Mouse (Mus musculus) lung, postnatal 0 days (tissue): Measurements from ENCODE around the gene Mlh3.

ENCODE experiments used
- CTCF ChIP-seq: IDR thresholded peaks from 2 replicates; pipeline ENCODE4 v1.5.1; 2016; ENCODE audit warnings: antibody characterized with exemption, mild to moderate bottlenecking
- EP300 ChIP-seq: IDR thresholded peaks from 2 replicates; pipeline ENCODE4 v1.6.1; 2016; ENCODE audit warnings: antibody characterized with exemption, mild to moderate bottlenecking, control low read depth

DNA sequence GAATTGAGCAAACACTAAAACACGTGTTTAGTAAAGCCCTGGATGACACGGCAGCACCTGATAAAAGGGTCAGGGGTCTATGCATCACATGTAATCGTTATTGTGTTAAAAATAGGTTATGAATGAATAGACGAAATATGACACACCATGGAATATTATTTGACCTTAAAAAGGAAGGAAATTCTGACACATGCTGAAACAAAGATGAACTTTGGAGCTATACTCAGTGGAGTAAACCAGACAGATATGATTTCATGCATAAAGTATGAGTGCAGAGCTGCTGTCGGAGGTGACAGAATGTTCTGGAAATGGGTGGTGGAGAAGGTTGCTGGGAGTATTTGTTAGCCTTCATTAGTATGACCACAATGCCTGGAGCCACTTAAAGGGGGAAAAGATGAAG, 66.7 kb downstream of the Mlh3 start:
- TF ChIP-seq EP300 (peak; percentile 71; the same call in 1 of the 2 replicates), CTCF (no peak)
